Mouse (Mus musculus) cerebellum, adult 11-12 months (tissue): ENCODE measurements at regions not wholly inside any gene's neighbourhood (a gene's known extent, or its start where the extent isn't known, plus 50 kb on each side); places are given as distances from the start of the nearest gene placed in this dataset.
A peak's percentile ranks its signal among the peaks of the same experiment; 100 is the strongest.

Experiments used
- DNase-seq: peaks from one replicate; pipeline ENCODE4 v3.0.0; 2022

DNA sequence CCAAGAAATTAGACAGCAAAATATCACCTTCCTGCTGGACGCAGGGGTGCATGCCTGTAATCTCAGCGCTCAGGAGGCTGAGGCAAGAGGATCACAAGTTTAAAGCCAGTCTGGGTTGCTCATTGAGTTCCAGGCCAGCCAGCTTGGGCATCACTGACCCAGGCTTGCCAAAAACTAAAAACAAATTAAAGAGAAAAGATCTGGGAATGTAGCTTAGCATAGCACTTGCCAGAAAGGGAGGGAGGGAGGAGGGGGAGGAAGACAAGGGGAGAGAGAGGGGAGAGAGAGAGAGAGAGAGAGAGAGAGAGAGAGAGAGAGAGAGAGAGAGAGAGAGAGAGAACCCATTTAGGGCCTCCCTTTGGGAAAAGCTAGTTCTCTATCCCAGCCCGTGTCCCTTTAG is 112.7 kb upstream of the Thy1 start:
- DNase-seq, result no peak

DNA sequence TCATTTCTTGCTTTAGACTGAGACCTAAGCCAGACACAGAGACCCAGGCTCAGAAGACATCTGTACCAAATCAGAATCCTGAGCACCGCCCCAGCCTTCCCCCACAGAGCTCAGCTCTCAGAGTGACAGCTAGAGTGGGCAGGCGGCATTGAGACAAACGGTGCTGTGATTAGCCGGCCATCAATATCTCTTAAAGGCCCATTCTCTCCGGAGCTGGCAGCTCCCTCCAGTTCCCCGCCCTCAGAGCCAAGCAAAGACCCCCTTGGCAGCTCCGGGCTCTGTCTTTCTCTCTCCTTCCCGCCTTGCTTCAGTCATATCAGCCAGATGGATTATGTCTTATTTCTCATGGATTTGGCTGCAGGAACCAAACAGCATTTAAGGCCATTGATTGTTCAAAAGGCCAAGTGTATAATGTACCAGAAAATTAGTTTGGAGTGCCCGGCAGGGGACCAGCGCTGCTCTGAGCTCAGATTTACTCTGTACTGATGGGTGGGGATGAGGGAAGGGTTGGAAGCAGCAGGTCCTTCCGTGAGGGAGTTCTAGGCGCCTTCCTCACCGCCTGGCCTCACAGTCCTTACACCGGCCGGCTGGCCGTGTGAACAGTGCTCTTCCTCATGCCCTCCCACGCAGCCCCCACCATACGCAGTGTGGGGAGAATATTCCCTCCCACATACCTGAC is 109.0 kb upstream of the Thy1 start:
- no peak for DNase-seq

DNA sequence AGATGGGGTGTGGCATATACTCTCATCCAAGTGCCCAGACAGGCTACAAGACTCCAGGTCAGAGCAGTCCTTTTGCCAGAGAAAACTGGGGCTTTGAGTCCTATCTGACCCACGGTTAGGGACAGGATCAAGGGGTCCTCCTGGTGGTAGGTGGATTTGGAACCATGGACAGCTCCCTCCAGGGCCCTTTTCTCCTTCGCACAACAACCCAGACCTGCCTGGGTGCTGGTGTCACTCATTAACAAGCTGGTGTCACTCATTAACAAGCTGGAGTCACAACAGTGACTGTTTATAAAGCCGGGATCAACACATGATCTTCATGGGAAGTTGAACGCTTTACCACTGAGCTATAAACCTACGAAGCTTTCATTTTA is 108.5 kb upstream of the Thy1 start:
- no peak for DNase-seq

DNA sequence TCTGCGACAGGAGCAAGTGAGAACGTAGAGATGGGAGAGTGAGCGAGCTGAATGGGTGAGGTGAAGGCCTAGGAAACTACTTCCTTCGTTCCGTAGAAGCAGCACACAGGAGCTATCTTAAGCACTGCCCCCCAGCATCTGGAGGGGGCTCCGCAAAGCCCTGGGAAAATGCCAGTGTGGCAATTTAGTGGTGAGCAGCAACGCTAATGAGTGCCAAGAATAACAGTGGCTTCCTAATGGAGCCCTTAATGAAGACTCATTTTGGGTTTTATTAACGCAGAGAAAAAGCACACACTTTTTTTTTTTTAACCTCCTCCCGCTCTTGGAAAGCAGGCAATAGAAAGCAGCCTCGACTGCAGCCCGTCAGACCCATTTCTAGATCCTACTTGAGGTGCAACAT is 103.8 kb upstream of the Thy1 start:
- no peak for DNase-seq

DNA sequence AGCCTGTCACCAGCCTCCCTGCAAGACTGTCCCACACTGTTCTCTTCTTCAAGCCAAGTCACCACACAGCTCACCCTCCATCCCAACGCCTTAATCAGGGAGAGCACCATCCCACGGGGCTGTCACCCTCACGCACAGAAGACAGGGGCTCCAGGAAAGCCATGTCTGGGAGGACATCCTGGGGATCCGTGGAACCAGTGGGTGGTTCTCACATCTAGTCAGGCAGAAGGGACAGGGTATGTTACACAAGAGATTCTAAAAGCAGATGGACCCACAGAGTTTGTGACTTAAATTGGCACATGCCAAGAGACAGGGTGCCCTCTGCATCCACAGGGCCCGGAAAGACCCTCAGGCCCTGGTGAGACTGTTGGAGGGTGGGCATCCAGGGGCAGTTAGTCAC is 101.0 kb upstream of the Thy1 start:
- no peak for DNase-seq

DNA sequence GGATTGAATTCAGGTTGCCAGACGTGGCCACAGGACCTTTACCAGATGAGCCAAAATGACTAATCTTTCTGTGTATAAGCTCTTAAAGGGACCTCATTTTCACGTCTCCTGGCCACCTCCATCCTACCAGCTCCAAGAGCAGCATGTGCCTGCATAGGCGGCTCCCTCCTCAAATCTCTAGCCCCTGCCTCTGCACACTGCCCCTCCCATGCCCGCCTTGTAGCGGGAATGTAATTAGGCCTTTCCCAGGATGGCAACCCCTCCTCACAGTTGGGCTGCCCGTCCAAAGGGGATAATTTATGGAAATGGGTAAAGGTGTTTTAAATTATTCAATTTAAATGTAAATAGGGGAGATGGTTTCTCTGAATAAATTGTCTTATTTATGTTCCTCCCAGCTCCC is 99.7 kb upstream of the Thy1 start:
- no peak for DNase-seq

DNA sequence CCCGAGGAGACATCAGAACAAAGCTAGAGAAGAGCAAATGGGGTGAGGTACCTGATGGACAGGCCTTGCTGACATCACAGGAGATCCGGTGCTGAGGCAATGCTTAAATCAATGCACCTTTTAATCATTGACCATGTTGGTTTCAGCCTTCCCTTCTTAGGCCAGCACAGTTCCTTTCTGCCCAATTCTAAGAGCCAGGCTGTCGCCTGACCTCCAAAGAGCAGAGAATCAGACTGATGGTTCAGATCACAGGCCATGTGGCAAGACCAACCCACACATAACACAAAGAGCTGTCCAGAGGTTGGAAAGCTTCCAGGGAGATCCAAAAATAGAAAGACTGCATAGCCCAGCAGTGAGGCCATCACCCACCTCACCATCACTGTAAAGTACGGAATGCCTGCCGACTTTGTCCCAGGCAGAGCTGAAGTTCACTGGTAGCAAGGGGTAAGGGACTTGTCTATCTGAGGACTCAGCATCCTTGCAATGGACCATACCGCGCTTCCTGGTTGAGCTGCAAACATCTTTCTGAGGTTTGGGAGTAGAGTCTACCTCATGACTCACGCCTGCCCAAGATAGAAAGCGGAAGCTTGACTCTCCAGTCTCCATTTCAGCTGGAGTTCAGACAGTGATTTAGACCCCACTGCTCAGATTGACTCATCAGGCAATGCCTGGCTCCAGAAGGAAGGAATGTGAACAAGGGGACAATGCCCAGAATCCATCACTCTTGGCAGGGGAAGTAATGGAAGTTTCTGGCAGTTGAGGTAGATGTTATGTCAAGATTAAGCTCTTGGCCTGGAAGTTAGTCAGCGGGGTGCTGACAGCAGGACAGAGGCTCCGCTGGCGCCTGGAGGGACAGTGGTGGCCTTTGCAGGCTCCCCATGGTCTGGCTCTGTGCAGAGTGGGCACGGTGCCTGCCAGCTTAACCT is 98.1 kb upstream of the Thy1 start:
- peak; percentile 27 for DNase-seq

DNA sequence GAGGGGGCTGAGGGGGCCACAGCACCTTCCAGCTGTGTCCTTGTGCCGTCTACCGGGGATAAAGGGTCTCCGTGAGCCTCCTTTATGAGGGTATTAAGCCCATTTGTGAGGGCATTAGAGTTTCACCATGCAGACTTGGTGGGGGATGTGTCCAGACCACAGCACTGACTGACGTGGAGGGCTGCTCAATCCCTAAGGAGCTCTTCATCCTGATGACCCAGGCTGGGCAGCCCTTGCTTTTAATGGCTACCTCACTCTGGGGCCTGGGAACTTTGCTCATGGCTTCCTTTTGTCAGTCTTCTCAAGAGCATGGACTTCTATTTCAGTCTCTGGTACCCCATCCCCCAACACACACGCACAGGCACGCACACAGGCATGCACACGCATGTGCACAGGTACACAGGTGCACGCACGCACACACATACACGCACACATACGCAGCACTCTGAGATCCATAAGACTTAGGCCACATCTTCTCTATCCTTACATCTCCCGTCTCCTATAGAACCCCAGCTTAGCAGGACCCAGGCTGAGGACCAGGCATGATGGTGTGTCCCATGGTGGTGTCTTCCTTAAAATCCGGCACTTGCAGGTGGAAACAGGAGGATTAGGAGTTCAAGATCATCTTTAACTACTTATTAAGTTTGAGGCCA is 97.1 kb upstream of the Thy1 start:
- no peak for DNase-seq

DNA sequence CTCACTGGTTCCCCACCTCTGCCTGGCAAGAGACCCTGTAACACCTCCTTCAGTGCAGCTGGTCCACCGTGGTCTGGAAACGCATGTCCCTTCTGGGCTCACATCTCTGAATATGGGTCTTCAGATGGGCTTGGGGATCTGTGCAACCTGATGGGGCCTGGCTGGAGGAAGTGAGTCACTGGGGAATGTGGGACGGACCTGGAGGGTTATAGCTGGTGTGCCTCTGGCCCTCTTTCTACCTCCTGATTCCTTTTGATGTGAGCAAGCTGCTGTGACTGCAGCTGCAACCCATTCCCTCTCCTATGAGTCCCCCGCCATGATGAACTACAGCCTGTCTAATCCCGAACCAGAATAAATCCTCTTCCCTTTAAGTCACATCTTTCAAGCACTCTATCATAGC is 96.1 kb upstream of the Thy1 start:
- DNase-seq, result no peak

DNA sequence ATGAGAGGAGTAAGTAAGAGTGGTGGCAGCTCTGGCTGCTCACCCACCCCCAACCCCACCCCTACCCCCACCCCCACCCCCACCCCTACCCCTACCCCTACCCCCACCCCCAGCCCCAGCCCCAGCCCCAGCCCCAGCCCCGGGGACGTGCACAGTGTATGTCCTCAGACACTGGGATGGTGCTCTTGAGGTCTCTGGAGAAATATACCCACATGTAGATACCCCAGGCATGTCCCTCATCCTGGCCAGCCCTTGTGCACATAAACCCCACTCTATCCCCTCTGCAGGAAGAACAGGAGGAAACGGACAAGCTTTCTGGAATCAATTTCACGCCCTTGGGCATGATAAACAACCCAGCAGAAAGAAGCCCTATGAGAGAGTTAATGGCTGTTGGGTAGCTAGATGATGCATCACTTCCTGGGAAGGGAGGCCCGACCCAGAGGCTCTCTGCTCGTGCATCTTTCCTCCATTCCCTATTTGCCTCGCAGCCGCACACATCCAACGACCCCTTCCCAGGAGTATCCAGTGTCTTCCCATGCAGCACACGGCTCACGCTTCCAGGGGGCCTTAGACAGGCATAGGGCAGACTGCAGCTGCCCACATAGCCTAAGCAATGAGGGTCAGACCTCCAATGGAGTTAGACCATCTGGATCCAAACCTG is 95.6 kb upstream of the Thy1 start:
- no peak for DNase-seq

DNA sequence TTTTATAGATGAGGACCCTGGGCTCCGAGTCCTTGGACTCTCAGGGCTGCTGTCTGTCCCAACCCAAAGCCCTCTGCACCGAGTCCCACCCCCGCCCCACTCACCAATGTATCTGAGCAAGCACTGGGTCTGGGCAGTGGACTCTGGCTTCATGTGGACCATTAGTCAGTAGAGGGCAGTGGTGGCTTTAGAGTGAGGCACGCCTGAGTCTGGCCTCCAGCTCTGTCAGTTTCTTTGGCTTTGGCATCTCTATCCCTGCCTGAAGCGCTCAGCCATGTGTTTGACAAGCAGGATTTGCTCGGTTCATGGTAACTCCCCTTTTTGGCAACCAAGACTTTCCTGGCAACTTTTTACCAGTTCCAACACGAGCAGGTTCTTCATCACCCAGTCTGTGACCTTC is 90.1 kb upstream of the Thy1 start:
- DNase-seq, result peak; percentile 32

DNA sequence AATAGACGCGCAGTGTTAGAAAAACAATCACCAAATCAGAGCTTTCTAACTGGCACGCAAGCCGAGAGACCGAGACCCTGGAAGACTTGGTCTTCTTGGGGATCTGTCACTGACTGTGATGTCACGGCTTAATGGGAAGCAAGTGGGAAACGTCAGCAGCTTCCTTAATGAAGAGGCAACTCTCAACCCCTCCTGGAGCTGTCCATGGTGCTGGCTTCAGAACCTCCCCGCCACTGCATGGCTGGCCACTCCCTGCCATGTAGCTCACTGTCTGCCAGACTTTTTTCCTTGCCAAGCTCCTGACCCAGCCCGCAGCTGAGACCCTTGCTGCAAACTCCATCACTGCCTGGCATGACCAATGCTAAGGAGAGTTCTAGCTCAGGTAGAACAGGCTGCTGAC is 83.6 kb upstream of the Thy1 start:
- no peak for DNase-seq

DNA sequence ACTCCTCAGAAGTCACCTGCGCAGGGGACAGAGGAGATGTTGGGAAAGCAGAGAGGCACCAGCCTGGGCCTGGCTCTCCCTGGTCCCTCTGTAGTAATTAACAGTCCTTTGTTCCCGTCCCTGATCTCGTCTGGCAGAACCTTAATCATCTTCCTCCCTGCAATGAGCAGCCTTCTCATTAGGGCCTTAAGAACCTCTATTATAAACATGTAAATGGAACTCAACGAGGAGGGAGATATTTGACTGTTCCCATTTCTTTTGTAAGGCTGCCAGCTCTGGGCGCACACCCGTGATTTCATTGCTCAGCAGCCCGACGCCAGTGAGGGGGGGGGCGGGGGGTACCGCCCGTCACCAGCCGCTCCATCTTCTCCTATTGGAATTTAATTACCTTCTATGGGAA is 81.8 kb upstream of the Thy1 start:
- DNase-seq, result no peak

DNA sequence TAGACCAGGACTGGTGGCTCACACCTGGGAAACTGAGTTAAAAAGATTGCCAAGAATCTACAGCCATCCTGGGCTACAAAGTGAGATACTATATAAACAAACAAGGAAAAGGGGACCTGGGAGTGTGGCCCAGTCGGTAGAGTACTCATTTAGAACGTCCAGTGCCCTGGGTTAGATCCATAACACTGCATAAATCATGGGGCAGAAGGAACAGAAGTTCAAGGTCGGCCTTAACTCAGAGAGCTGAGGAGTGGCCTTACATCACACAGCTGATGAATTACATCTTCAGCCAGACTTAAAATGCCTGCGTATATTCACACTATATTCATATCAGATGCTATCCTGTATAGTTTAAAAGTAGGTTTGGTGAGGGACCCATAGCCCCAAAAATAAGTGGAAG is 78.0 kb upstream of the Thy1 start:
- no peak for DNase-seq

DNA sequence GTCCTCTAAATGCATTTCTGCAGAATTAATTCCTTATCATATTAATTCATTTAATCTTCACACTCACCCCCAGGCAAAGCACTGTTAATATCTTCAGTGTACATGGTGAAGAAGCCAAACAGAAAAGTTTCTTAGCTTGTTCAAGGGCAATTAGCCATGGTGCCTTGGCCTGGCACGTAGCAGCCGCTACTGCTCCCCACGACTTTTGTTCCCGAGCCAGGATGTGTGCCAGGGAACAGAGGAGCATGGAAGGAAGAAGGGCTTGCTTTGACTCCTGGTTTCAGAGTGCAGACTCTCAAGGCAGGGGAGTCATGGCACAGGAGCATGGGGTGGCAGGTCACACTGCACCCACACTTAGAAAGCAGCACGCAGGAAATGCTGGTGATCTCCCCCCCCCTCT is 77.4 kb upstream of the Thy1 start:
- no peak for DNase-seq

DNA sequence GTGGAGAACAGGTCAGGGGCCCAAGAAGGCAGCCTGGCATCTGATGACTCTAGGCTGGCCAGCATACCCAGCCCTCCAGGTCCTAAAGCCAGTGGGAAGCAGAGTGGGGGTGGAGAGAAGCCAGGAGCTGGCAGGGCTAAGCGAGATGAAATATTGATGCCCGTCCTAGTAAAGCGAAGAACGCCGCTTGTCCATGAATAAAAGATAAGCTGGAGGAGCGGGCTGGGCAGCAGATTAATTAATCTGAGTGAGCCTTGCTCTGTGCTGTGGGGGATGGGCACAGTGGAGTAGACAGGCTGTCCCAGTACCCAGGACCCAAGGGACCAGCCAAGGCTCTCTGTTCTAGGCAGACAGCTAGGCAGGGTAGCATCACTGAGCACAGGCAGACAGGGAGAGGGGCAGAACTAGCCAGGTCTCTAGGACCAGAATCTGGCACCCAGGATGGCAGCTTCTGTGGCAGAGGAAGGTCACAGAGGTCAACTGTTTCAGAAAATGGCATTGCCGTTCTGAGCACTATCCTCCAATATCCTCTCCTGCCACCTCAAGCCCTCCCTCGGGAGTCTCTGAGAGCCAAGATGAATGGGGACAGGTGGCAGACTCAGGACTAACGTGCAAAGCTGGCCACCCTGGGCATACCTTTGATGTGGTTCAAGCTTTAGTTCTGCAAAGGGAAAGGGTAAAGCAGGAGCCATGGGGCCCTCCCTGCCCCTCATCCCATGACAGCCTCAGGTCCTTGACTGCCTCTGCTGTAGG is 73.0 kb upstream of the Thy1 start:
- peak; percentile 59 for DNase-seq

DNA sequence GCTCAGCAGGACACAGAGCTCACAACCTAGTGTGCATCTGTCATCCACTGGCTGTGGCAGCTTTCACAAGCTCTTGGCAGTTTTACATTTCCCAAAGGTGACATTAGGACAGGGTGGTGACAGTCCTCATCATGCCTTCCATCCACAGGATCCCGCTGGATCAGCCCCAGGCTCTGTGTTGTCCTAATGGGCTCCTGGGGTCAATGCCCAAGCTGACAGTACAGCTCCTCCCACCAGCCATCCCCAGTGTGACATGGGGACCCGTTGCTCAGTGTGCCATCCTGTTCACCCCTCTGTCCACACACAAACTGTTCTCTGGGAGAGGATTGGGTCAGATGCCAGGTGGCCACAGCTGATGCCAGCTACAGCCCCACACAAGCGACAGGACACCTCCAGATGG is 72.3 kb upstream of the Thy1 start:
- DNase-seq, result peak; percentile 63

DNA sequence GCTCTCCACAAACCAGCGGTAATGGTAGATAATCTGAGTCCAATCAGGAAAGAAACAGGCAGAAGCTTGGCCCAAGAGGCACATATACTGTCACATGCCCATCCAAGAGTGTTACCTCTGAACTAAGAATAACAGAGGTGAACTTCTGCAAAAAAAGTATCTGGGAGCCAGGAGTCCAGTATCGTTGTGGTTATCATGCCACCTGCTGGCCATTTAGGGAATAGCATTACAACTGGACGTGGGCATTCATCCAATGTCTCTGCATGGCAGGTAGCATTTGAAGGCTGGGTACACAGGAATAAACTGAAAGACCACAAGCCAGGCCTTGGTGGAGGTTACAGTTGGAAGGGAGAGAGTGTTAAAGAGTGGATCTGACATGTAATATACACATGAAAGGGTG is 70.9 kb upstream of the Thy1 start:
- DNase-seq, result peak; percentile 59

DNA sequence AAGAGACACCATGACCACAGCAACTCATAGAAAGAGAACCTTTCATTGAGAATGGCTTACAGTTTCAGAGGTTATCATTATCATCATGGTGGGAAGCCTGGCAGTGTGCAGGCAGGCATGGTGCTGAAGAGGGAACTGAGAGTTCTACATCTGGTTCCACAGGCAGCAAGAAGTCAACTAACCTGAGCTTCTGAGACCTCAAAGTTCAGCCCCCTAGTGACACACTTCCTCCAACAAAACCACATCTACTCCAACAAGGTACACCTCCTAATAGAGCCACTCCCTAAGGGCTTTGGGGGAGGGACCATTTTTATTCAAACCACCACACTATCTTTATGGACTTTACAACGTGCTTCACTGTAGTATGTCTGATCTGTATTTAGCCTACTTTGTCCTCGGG is 67.8 kb upstream of the Thy1 start:
- no peak for DNase-seq

DNA sequence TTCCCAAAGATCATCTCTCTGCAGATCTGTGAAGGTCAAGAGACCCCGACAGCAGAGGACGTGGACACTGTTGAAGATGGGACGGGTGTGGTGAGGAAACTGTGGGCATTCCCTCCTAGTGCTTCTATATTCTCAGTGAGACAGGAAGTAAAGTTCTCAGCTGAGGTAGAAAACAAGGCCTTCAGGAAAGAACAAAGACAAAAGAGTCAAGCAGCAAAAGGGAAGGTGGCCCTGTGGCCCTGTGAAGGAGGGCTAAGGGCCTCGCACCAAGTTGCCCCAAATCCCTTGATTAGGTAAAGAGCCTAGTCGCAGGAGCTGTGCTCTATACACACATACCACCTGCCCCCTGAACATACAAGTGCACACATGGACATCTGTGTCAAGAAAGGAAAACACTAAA is 66.8 kb upstream of the Thy1 start:
- no peak for DNase-seq

DNA sequence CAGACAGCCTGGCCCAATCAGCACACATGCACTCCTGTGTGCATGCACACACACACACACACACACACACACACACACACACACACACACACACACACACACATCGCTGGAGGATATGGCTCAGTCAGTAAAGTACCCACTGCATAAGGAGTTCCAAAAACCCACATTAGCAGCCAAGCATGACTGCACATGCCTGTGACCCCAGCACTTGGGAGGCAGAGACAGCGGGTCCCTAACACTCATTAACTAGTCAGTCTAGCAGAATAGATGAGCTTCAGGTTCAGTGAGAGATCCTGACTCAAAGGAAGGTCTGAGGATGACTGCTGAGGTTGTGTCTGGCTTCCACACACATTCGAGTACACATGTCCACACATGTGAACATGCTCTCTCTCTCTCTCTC is 65.4 kb upstream of the Thy1 start:
- no peak for DNase-seq

DNA sequence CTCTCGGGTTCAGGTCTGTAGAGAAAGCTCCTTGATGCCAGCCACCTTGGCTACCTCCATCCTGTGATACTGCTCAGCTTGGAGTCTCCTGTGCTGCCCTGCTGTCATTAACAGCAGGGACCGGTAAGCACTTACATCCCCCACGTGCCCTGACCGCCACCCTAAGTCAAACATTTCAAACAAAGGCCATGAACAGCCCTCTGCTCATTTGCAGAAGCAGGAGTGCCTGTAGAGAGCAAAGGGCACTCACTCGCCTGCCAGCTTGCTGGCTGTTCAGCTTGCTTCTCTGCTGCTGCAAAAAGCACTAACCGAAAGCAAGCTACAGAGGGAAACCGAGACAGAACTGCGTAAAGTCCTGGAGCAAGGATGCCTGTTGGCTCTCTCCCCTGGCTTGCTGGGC is 61.8 kb upstream of the Thy1 start:
- DNase-seq, result no peak

DNA sequence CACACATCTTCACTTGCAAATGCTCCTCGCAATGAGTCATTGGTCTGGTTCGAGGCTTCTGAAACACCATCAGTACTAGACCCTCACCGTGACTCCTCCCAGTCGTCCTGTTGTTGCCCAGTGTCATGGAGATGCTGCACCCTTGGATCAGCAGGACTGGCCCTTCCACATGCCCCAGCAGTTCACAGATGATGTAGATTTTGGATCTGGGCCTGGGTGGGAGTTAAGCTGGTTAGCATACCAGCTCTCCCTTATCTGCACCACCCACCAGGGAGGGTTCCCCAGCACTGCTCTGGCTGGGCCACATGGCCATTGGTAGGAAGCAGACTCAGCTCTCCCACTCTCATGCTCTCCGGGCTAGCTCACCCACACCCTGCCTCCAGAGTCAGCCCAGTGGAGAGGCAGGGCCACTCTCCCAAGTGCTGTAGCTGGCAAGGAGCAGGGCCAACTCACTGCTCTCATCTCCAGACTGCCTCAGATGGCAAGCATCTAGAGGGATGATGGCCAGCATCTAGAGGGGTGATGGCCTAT is 60.8 kb upstream of the Thy1 start:
- no peak for DNase-seq
